Mouse (Mus musculus) midbrain, embryonic 10.5 days (tissue): ENCODE results near the gene Pnck. TPM values are rescaled to one million over a fixed set of nuclear protein-coding genes. Genes with fewer than 3 reads are reported as not detected.

Source experiments
- DNase-seq: peaks from one replicate; pipeline ENCODE4 v3.0.0-alpha.2; 2017; ENCODE audit warnings: low spot score
- H3K27ac ChIP-seq: fragments of 300-500 bp; sonication (generic); replicated peaks from 2 replicates; pipeline ENCODE4 v1.5.1; 2016; ENCODE audit warnings: mild to moderate bottlenecking
- H3K27me3 ChIP-seq: fragments of 300-500 bp; sonication (generic); 2 replicates; pipeline ENCODE4 v1.6.1; 2016; ENCODE audit warnings: low read depth, mild to moderate bottlenecking; ENCODE audit not compliant: poor library complexity, severe bottlenecking
- H3K36me3 ChIP-seq: fragments of 300-500 bp; sonication (generic); 2 replicates; pipeline ENCODE4 v1.6.1; 2016; ENCODE audit warnings: mild to moderate bottlenecking, moderate library complexity
- H3K4me1 ChIP-seq: fragments of 300-500 bp; sonication (generic); 2 replicates; pipeline ENCODE4 v1.6.1; 2016
- H3K4me3 ChIP-seq: fragments of 300-500 bp; sonication (generic); 2 replicates; pipeline ENCODE4 v1.5.1; 2016; ENCODE audit warnings: mild to moderate bottlenecking, moderate library complexity
- H3K9me3 ChIP-seq: fragments of 300-500 bp; sonication (generic); replicated peaks from 2 replicates; pipeline ENCODE4 v1.6.1; 2016; ENCODE audit warnings: mild to moderate bottlenecking
- WGBS: fragments of 180-500 bp; shearing (Covaris S2); methylation state at CpG from one replicate; pipeline ENCODE4 v1.1.7; 2016; 5-methylcytosine and 5-hydroxymethylcytosine counted together
- polyA plus RNA-seq: library from polyadenylated mRNA; unstranded; fragments of >200 nt; fragmentation: Nextera tagmentation; extraction: Ambion mirVana; gene quantifications from 2 replicates; pipeline ENCODE4 v1.2.1, GENCODE M21; 2016

The Pnck gene
- polyA plus RNA-seq, result 7.0 and 12.6 TPM in 2 replicates

- no peaks in the 10 kb centered on the region for H3K9me3 ChIP-seq
- H3K27ac ChIP-seq, result peak within 1 kb of the TSS; percentile 79
- 21% methylated on average over 57 of the region's 57 CpGs for WGBS
- DNase-seq, result peak; percentile 51
- peaks cover 51% of the 10 kb centered on the region for H3K27me3 ChIP-seq
- H3K36me3 ChIP-seq, result no peaks in the 10 kb centered on the region
- H3K4me1 ChIP-seq, result peaks cover 23% of the 10 kb centered on the region
- peak within 1 kb of the TSS; percentile 62 for H3K4me3 ChIP-seq
These were observed at the start of gene Pnck for GRCm38 (mm10) chrX:73659575-73660283. Pnck (minus strand) TSS chrX:73660117.

- Histone ChIP-seq H3K4me3 (no peak overlapping the region), H3K27ac (no peak overlapping the region), H3K27me3 (no peaks in the 10 kb centered on the region), H3K36me3 (peaks cover 65% of the 10 kb centered on the region), H3K9me3 (no peaks in the 10 kb centered on the region), H3K4me1 (no peaks in the 10 kb centered on the region)
- 90% methylated on average over 1 of the region's 1 CpGs for WGBS
- no peak for DNase-seq
These were observed 40.6 kb upstream of the Pnck start for GRCm38 (mm10) chrX:73700472-73700871.

- no peak overlapping the region for H3K27ac ChIP-seq
- WGBS, result 77% methylated on average over 5 of the region's 5 CpGs
- no peaks in the 10 kb centered on the region; the same call in 1 of the 2 replicates for H3K27me3 ChIP-seq
- peak; percentile 21 for DNase-seq
- peaks cover 57% of the 10 kb centered on the region for H3K36me3 ChIP-seq
- no peaks in the 10 kb centered on the region for H3K9me3 ChIP-seq
- no peak overlapping the region for H3K4me3 ChIP-seq
- H3K4me1 ChIP-seq, result no peaks in the 10 kb centered on the region
These were observed 31.2 kb upstream of the Pnck start for GRCm38 (mm10) chrX:73690917-73691629.

- H3K27ac ChIP-seq, result no peak overlapping the region
- WGBS, result 91% methylated on average over 3 of the region's 3 CpGs
- H3K4me3 ChIP-seq, result no peak overlapping the region
- peaks cover 88% of the 10 kb centered on the region for H3K36me3 ChIP-seq
- H3K4me1 ChIP-seq, result no peaks in the 10 kb centered on the region
- no peaks in the 10 kb centered on the region for H3K9me3 ChIP-seq
- H3K27me3 ChIP-seq, result no peaks in the 10 kb centered on the region; the same call in 1 of the 2 replicates
- no peak for DNase-seq
These were observed 25.7 kb upstream of the Pnck start for GRCm38 (mm10) chrX:73685629-73686028.

DNA sequence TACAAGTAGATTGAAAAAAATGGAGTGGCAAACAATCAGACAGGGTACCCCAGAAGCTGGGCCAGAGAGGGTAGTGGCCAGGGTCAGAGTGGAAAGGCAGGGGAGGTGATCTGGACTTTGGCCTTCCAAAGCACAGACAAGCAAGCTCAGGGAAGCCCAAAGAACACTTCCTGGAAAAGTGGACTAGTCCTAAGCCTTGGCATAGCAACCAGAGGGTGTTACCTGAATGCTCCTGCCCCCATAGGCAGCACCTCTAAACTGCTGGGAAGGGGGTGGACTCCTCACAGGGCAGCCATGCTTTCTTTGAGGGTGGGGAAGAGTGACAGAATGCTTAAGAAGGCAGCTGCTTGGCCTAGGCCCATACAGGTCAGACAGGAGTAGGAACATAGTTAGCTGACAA lies 25.1 kb upstream of the Pnck start:
- no peak for DNase-seq
- Histone ChIP-seq H3K27ac (no peak overlapping the region), H3K27me3 (no peaks in the 10 kb centered on the region; the same call in 1 of the 2 replicates), H3K4me1 (no peaks in the 10 kb centered on the region), H3K36me3 (peaks cover 92% of the 10 kb centered on the region), H3K9me3 (no peaks in the 10 kb centered on the region), H3K4me3 (no peak overlapping the region)

GRCm38 (mm10) chrX:73684156-73684555 lies 24.2 kb upstream of the Pnck start:
- DNase-seq, result no peak
- Histone ChIP-seq H3K27ac (no peak overlapping the region), H3K9me3 (no peaks in the 10 kb centered on the region), H3K36me3 (peaks cover 93% of the 10 kb centered on the region), H3K4me3 (no peak overlapping the region), H3K27me3 (no peaks in the 10 kb centered on the region), H3K4me1 (no peaks in the 10 kb centered on the region)
- 88% methylated on average over 2 of the region's 2 CpGs for WGBS

GRCm38 (mm10) chrX:73676668-73677067 lies 16.8 kb upstream of the Pnck start:
- Histone ChIP-seq H3K9me3 (0 out of 2 replicates have a peak, but pooled peaks cover 6% of the 10 kb centered on the region), H3K4me1 (peaks cover 26% of the 10 kb centered on the region), H3K27ac (no peak overlapping the region), H3K36me3 (peaks cover 56% of the 10 kb centered on the region), H3K4me3 (no peak overlapping the region), H3K27me3 (peaks cover 31% of the 10 kb centered on the region; the same call in 1 of the 2 replicates)
- DNase-seq, result no peak
- WGBS, result 96% methylated on average over 4 of the region's 4 CpGs

GRCm38 (mm10) chrX:73675231-73675630 lies 15.3 kb upstream of the Pnck start:
- 0 out of 2 replicates have a peak overlapping the region, but pooled peaks have one; percentile 68 for H3K4me3 ChIP-seq
- 85% methylated on average over 2 of the region's 2 CpGs for WGBS
- peaks cover 26% of the 10 kb centered on the region for H3K4me1 ChIP-seq
- no peak overlapping the region for H3K27ac ChIP-seq
- peaks cover 42% of the 10 kb centered on the region for H3K36me3 ChIP-seq
- DNase-seq, result no peak
- 0 out of 2 replicates have a peak, but pooled peaks cover 6% of the 10 kb centered on the region for H3K9me3 ChIP-seq
- H3K27me3 ChIP-seq, result peaks cover 31% of the 10 kb centered on the region; the same call in 1 of the 2 replicates

- peak; percentile 26 for DNase-seq
These were observed 14.2 kb upstream of the Pnck start for GRCm38 (mm10) chrX:73673968-73674661.

GRCm38 (mm10) chrX:73673619-73673967 lies 13.7 kb upstream of the Pnck start:
- peaks cover 31% of the 10 kb centered on the region; the same call in 1 of the 2 replicates for H3K27me3 ChIP-seq
- peak overlapping the region; percentile 87 for H3K27ac ChIP-seq
- H3K4me3 ChIP-seq, result peak overlapping the region; percentile 68
- DNase-seq, result peak; percentile 26
- H3K9me3 ChIP-seq, result 0 out of 2 replicates have a peak, but pooled peaks cover 6% of the 10 kb centered on the region
- WGBS, result 26% methylated on average over 37 of the region's 42 CpGs
- peaks cover 26% of the 10 kb centered on the region for H3K36me3 ChIP-seq
- H3K4me1 ChIP-seq, result peaks cover 26% of the 10 kb centered on the region

More at GRCm38 (mm10) chrX:73673968-73674661, 14.2 kb upstream of the Pnck start:
- Histone ChIP-seq H3K9me3 (0 out of 2 replicates have a peak, but pooled peaks cover 6% of the 10 kb centered on the region), H3K4me1 (peaks cover 26% of the 10 kb centered on the region), H3K36me3 (peaks cover 31% of the 10 kb centered on the region), H3K27me3 (peaks cover 31% of the 10 kb centered on the region; the same call in 1 of the 2 replicates), H3K4me3 (peak overlapping the region; percentile 68), H3K27ac (peak overlapping the region; percentile 87)
- 26% methylated on average over 20 of the region's 20 CpGs for WGBS

GRCm38 (mm10) chrX:73672879-73673618 lies 13.1 kb upstream of the Pnck start, which contains the start of gene Slc6a8:
Slc6a8 (plus strand) TSS chrX:73673150.
- H3K4me1 ChIP-seq, result peaks cover 26% of the 10 kb centered on the region
- H3K4me3 ChIP-seq, result peak within 1 kb of the TSS; percentile 68
- peak within 1 kb of the TSS; percentile 87 for H3K27ac ChIP-seq
- DNase-seq, result peak; percentile 72
- H3K27me3 ChIP-seq, result peaks cover 31% of the 10 kb centered on the region; the same call in 1 of the 2 replicates
- peaks cover 21% of the 10 kb centered on the region for H3K36me3 ChIP-seq
- 0 out of 2 replicates have a peak, but pooled peaks cover 6% of the 10 kb centered on the region for H3K9me3 ChIP-seq
- WGBS, result 13% methylated on average over 58 of the region's 72 CpGs

- WGBS, result 56% methylated on average over 4 of the region's 4 CpGs
- DNase-seq, result peak; percentile 48
- peaks cover 31% of the 10 kb centered on the region; the same call in 1 of the 2 replicates for H3K27me3 ChIP-seq
- no peak overlapping the region for H3K27ac ChIP-seq
- H3K9me3 ChIP-seq, result 0 out of 2 replicates have a peak, but pooled peaks cover 6% of the 10 kb centered on the region
- H3K4me1 ChIP-seq, result peaks cover 26% of the 10 kb centered on the region
- no peak overlapping the region for H3K4me3 ChIP-seq
- peaks cover 13% of the 10 kb centered on the region for H3K36me3 ChIP-seq
These were observed 12.1 kb upstream of the Pnck start for GRCm38 (mm10) chrX:73672031-73672431.
